Mouse (Mus musculus) heart, adult 9 months (tissue): ENCODE measurements at regions not wholly inside any gene's neighbourhood (a gene's known extent, or its start where the extent isn't known, plus 50 kb on each side); places are given as distances from the start of the nearest gene placed in this dataset.
"Not testable (repeated sequence)": the region's sequence is repeated elsewhere in the genome, so short reads cannot be mapped to it uniquely, and the experiment has no call there.

ENCODE experiments used
- DNase-seq, 2 experiments: peaks; one replicate each; pipeline ENCODE4 v3.0.0; 2022; ENCODE audit warnings: low spot score in 2 of 2

DNA sequence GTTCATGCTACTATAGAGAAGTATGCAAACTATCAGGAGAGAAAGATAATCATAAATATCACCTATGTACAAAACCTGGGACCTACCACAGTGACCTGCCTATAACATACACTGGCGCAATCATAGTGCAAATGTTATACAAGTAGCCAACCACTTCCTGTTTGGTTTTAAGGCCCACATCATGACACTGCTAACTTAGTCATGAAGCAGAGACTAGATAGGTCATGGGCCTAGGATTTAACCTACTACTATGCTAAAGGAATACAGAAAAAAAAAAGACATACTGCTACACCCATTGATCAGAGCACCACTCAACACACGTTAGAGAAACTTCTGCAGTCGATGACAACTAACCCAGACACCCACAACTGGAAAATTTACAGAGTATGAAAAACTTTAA is 498.6 kb upstream of the Acvr2a start:
- DNase-seq: no peak

DNA sequence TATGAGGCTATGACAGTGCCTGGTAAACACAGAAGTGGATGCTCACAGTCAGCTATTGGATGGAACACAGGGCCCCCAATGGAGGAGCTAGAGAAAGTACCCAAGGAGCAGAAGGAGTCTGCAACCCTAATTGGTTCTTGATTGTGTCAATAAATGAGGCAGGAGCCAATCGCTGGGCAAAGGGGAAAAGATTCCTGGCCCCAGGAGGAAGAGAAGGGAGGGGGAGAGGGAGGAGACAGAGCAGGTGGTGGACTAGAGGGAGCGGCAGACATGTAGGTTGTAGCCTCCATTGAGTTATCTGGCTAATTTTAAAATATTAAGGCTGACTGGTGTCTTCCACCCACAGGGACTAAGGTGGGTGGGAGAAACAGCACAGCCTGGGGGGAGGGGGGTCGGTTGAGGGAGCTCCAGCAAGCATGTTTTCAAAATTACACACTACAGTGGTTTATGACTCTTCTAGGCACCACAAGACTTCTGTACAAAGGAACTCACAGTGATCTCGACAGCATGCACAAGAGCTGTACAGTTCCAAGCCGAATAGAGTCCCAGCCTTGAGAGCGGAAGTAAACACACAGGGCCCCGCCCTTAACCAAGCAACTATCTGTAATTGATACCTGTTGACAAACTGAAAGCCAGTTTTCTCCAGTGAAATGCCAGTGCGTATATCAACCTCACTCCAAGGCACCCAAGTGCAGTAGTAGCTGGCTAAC is 497.6 kb upstream of the Acvr2a start:
- DNase-seq: no peak

DNA sequence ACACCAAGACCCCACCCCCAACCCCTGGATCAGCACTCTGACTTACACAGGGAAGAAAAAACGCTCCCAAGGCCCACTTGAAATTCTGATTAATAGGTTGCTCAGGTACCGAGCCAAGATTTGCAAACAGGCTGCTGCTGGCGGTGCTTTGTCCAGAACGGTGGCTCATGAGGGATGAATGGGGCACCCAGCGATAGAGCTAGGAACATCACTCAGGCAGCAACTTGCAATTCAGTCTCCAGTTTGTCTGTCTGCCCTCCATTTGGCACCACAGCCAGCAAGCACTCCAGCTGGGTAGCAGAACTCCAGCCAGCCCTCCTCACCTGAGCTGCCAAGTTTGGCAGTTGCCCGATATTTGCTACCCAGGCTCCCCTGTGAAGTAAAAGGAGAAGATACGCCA is 496.1 kb upstream of the Acvr2a start:
- no peak for DNase-seq

DNA sequence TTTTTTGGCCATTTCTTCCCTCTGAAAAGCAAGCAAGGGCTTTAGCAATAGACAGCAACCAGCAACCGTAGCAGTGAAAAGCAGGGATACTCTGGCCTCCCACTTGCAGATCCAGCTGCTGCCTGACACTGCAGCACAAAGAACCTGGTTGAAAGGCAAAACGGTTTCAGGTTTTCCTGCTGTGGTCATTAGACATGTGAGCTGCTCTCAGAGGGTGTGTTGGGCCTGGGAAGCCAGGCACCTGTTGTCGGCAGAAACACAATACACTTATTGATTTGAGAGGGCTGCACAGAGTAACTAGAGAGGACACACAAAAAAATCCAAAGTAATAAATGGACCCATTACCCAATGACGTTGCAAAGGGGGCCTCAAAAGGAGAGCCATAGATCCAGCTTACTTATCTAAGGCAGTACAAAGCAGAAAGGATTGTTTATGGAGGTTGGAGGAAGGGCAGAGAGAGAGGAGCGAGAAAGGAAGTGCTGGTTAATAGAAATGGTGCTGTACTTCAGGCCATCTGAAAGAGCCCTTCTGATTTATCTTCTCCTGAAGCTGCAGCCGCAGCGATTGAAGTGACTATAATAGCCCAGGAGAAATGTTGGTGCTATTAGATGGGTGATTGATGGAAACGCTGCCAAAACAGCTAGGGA is 495.4 kb upstream of the Acvr2a start:
- DNase-seq: no peak

DNA sequence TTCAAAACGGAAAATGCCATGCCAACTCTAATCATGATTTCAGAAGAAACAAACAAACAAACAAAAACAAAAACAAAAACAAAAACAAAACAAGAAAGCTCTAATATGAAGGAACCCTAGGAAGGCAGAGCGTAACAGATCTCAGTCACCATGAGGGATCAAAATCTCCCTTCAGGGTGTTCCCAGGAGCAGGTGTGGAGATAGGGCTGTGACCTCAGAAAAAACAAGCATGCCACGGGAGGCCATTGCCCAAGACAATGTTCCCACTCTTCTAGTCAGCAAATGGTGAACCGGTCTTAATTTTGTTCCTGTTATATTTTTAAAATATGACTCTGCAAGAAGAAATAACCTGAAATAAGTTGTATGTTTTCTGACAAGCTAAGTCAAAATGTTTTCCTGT is 492.4 kb upstream of the Acvr2a start:
- DNase-seq: no peak

DNA sequence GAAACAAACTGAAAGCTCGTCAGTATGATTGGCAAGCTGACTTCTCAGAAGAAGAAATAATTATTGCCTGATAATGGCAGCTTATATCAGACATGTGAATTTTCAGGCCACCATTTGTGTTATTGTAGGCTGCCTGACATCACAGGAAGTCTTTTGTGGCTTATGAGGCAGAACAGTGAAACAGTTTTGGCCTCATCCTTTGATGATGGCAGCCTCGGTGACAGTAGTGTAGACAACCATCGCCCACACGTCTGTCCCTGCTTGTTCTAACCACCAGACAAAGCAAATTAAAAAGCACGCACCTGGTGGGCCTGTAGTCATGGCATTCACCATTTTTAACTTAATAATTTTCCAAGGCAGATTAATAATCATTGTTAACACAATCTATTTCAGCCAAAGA is 491.6 kb upstream of the Acvr2a start:
- no peak for DNase-seq

DNA sequence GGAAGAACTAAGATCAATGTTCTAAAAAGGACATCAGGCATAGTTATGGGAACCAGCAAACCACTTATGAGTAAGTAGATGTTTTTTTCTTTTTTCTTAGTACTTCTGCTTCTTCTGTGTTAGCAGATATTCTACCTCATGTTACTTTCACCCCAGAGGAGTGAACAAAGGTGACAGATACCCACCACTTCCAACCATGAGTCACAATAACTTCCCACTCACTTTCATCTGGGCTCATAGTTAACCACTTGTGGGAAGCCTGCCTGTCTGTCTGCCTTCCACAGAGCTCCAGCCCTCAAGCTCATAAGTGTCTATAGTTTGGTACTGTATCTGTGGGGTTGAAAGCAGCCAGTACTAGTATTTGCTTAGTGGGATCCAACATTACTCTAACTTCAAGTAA is 485.7 kb upstream of the Acvr2a start:
- DNase-seq: no peak

DNA sequence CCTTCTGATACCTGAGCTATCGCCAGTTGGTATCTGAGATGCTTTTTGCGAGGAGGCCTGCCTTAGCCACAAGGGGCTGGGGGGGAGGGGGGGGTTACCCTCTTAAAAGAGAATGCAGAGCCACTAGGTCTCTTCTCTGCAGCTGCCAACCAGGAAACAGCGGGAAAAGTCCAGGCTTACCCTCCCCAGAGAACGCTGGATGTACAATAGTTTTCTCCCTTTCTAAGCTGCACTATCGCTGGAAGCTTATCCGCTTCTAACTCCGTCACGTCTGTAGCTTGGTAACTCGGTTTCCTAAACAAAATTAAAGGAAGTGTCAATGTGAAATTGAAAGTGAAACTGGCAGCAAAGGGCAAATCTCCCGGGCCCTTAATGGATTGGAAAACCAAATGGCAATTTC is 481.1 kb upstream of the Acvr2a start:
- DNase-seq: peak; percentile 46 to 67

DNA sequence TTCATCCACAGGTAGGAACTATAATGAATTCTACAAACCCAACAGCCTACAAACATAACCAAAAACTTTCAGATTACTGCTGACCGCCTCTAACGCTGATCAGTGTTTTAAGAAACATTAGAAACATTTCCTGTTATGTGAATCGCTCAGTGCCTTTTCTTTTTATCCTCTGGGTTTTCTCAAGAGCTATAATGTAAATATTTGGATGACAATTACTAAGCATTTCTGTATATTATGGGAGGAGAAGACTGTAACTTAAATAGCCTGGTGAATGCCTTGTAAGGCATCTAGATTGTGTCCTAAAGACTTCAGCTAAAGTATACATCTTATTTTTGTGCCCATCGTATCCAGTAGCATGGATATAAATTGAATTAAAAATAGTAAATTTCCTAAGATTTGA is 465.9 kb upstream of the Acvr2a start:
- DNase-seq: no peak

DNA sequence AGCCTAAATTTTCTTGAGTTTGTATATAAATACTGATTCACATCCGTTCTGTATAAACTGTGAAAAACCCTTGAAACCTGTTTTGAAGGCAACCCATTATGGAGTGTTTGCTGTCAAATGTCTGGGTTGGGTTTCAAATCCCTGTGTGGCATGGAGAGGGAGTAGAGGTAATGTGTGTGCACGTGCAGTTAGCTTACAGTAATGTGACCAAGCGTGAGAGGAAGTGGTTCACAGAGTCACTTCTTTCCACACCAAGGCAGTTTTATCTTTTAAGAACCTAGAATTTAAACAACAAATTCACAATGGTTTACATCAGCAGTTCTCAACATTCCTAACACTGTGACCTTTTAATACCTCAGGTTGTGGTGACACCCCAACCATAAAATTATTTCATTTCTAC is 464.1 kb upstream of the Acvr2a start:
- no peak for DNase-seq

DNA sequence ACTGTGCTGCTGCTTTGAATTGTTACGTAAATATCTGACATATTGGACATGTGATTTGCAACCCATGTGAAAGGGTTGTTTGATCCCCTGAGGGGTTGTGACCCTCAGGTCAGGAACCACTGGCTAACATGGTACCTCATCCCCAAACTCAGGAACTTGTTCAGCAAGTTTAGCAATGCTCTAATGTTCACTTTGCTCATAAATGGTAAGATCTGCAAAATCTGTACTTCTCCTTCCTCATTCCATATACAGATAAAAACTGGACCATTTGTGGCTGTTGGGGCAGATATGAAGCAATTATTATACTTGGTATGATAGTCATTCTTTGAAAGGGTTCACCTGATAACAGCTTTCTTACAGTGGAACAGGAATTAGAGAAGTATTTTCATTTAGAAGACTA is 463.7 kb upstream of the Acvr2a start:
- no peak for DNase-seq

DNA sequence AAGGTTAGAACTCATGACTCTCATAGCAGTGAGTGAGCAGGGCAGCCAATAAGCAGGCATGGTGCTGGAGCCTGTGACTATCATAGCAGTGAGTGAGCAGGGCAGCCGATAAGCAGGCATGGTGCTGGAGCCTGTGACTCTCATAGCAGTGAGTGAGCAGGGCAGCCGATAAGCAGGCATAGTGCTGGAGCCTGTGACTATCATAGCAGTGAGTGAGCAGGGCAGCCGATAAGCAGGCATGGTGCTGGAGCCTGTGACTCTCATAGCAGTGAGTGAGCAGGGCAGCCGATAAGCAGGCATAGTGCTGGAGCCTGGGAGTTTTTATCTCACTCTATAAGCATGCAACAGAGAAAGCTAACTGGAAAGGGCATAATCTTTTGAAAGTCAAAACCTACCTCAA is 442.3 kb upstream of the Acvr2a start:
- DNase-seq: not testable (repeated sequence)

DNA sequence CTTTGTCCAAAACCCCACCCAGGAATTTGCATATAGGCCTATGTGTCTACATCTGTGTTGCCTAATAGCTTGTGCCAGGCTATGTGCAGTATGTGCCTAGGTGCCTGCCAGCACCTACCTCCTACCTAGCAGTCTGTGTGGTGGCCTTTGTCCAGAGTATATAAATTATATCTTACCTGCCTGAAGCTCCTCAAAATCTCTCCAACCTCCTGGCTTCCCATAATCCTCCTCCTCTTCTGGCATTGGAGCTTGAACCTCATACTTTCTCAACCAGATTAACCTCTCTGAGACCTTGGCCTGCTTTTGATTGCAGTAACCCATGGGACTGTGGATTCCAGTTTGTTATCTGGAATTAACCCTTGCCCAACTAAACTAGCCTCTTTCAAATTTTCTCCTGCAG is 440.8 kb upstream of the Acvr2a start:
- no peak for DNase-seq

DNA sequence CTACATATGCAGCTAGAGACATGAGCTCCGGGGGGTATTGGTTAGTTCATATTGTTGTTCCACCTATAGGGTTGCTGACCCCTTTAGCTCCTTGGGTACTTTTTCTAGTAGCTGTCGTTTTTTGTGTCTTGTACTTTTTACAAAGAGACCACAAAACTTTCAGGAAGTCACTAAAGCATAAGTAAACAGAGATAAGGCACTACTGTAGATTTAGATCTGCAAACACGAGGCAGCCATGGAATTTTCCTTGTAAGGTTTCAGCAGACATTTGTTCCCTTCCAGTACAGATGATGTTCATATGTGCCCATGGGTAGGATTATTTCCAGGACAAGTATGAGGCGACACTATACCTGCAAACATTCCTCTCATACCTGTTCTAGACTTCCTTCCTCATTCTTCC is 439.6 kb upstream of the Acvr2a start:
- DNase-seq: no peak

DNA sequence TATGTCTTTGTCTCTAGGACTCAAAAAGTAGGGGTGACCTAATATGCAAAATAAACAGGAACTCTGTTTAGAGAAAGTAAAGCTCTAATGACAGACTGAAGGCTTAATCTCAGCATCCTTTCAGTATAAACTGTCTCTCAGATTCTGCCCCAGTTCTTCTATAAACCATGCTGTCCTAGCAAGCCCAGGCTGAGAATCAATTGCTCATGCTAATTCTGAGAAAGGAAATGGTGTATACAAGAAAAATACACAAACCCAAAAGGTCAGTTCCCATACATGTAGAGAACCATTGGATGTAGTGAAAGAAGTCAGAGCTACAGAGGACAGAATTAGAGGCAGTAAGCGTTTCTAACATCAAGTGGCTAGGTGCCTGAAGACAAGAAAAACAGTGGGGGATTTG is 435.7 kb upstream of the Acvr2a start:
- no peak for DNase-seq

DNA sequence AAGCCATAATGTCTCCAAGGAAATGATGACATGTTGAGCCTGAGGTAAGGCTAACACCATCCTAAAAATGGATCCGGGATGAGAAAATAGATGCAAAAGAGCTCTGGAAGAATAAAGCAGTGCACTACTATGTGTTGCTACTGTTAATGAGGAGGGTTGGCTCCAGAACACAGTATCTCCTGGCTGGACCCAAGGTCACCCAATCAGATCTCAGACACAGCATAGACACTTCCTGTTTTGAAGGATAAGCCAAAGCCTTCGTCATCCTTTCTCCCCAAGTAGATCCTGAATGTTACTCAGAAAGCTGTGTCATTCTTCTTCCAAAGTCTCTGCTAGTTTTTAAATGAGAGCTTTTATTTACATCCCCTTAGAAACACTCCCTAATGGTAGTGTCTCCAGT is 435.2 kb upstream of the Acvr2a start:
- DNase-seq: no peak

DNA sequence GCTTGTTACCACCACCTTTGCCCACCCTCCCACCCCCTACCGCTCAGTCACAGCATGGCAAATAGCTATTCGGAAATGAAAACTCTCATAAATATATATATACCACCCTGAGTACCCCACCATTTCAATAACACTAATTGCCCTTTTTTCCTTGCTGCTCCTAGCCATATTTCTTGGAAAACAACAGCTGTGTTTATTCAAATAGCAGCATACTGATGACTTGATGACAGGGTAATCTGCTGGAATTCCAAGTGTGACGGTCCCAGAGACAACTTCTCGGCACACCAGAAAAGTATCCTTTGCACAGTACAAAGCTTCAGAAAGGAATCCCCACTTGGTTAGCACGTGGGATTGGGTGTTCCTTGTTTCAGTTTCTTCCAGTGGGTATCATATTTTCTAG is 433.8 kb upstream of the Acvr2a start:
- peak in 1 of 2 experiments; percentile 43 for DNase-seq

DNA sequence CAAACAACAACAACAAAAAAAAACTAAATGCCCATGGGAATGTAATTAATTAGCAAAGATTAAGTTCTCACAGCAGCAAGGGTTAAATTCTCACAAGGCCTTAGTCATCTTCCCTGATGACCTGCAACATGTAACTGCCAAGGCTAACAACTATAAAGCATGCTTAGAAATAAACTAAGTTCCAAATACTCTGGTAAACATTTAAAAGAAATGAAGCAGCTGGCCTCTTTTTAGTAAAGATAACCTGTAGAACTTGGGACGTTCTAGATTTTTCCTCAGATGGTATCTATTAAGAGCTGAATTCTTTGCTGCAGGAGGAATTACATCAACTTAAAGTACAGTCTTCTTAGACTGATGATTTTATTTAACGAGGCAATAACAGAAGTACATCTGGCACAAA is 433.1 kb upstream of the Acvr2a start:
- DNase-seq: no peak

DNA sequence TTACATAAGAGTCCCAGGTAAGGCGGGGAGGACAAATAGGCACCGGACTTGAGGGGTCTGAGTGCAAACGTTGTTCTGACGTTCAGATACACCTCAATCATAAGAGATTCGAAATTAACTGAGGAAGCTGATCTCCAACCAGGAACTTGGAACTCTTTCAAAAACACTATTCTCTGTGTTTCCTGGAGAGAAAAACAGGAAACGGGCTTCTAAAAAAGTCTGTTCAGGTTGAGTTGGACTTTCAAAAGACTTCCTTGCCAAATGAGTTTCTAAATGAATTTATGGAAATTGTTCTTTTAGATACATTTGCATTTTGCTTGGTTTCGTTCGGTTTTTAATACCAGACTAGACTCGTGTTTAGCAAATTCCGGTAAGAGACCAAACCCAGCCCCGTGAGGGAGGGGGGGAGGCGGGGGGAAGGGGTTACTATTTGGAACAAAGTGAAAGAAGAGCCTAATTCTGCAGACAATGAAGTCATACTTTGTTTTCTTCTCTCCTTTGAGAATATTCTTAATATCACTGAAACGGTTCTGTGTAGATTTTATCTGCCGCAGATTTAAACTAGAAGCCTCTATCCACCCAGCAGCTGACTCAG is 432.3 kb upstream of the Acvr2a start:
- peak; percentile 39 to 53 for DNase-seq

DNA sequence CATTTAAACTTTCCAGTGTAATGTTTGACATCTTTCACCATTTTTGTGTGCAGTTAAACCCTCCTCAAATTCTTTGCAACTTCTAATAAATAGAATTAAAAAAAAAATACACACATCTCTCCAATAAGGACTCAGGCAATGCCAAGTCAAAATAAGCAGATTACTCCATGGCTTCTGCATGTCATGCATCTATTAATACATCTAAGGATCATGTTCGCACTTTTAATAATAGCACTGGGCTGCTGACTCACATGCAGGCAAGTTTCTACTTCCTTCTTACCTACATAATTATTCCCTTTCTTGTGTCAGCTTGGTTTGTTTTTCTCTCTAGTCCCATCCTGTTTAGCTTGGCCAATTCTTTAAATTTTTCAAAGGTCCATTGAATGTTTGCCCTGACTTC is 415.4 kb upstream of the Acvr2a start:
- peak in 1 of 2 experiments; percentile 24 for DNase-seq

DNA sequence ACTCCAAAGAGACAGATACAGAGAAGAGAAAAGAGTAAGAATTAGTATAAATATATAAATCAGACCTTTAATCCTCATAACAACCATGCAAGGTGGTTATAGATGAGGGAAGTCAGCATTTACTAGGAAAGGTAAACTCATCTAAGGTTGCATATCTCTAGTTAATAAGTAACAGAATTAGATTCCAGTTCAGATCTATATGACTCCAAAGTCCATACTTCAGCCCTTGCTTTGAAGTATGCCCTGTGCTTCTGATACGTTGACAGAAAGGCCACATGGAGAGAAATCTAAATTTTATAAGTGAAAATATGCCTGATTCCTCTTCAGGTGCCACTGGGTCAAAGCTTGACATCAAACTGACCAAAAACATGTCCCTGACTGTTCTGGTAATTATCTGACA is 414.7 kb upstream of the Acvr2a start:
- no peak for DNase-seq

DNA sequence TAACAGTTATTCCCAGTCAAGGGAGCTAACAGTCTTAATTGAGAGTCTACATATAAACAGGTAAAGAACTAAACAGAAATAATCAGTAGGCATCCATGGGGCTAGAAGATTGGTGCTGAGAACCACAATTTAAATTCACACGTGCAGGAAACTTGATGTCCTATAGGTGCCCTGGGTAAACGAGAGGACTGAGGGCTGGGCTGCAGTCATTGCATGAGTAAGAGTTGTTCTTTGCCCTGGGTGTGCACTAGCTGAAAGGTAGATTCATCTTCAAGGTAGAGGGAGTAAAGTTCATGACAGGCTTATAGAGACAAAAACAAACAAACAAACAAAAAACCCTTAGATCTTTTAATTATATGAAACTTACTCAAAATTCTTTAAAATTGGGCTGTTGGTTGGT is 411.1 kb upstream of the Acvr2a start:
- no peak for DNase-seq

DNA sequence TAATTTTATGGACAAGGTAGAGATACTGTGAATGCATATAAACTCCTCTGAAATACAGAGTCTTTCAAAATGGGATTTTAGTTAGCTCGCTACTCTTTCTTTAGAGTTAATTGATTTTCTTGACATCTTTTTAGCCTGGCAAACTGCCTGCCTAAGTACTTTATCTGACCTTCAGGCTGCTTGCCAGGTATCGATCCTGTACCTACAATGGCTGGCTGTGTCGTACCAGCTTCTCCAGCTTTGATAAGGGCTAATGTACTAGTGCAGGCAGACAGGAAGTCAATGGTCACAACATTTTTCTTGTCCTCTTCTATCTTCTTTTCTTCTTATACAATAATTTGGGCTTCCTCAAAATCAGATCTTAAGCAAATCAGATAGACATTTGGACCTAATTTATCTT is 409.4 kb upstream of the Acvr2a start:
- no peak for DNase-seq

DNA sequence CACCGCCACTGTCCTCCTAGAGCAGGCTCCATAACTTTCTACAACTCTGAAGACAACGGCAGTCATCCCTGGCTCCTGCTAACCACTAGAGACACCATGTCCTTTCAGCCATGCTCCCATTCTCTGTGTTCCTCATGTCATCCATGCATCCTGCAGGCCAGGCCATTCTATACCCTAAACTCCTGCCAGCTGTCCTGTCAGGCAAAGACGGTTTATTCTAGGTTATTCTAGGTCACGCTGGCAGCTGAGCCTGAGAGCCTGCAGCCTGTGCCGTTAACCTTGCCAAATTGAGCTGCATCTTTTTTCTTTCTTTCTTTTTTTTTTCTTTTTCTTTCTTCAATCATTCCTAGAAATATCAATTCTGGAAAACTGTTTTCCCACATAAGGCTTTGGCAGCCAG is 406.0 kb upstream of the Acvr2a start:
- no peak for DNase-seq
